In genomic region chr1:172300247-172300646, GRCm38 (mm10) we compare ENCODE assay signal across 12 mouse cellular contexts. TPM values are rescaled to one million over a fixed set of nuclear protein-coding genes. Genes with fewer than 3 reads are reported as not detected.
DNase-seq lines count a peak whose midpoint lies in the region; ATAC-seq and TF ChIP-seq lines count a peak whose summit lies in the region.
"Had no signal": no experiment of that assay in that cellular context is flagged by ENCODE, and none has a peak within 500 bp of the region (broad histone marks: within the 10 kb centered on the region; RNA-seq: fewer than 3 reads in every experiment).

No protein-coding gene starts in this region.

- 0 out of 2 replicates have a peak, but pooled peaks cover 4% of the 10 kb centered on the region for H3K4me1 ChIP-seq in midbrain, postnatal 0 days (ENCODE audit: insufficient read depth, low read length)
- H3K4me1 ChIP-seq in midbrain, embryonic 15.5 days, result peaks cover 14% of the 10 kb centered on the region
- peaks cover 56 to 66% of the 10 kb centered on the region in 2 experiments for H3K4me1 ChIP-seq in heart, embryonic 14.5 days (ENCODE audit: control insufficient read depth in 2 of 2, insufficient read depth in 2 of 2, low read length in 2 of 2)

- H3K4me3 ChIP-seq in midbrain, postnatal 0 days (ENCODE audit: low read depth, low read length), result no peak overlapping the region
- no peak overlapping the region for H3K4me3 ChIP-seq in midbrain, embryonic 15.5 days
- H3K4me3 ChIP-seq in heart, embryonic 14.5 days (ENCODE audit: control insufficient read depth in 1 of 2, insufficient read depth in 1 of 2, low read depth in 1 of 2, low read length in 2 of 2), result no peak overlapping the region
- H3K4me3 ChIP-seq: neural tube, embryonic 12.5 days had no signal

- H3K27ac ChIP-seq in midbrain, postnatal 0 days (ENCODE audit: low read depth, low read length), result peak overlapping the region; percentile 32; the same call in 1 of the 2 replicates
- H3K27ac ChIP-seq in midbrain, embryonic 15.5 days, result no peak overlapping the region
- peak overlapping the region; percentile 34 to 67 for H3K27ac ChIP-seq in heart, embryonic 14.5 days (replicated peaks in 1 of 2; ENCODE audit: control insufficient read depth in 1 of 2, insufficient read depth in 1 of 2, low read depth in 2 of 2, low read length in 2 of 2)
- H3K27ac ChIP-seq: neural tube, embryonic 12.5 days had no signal

- no peak overlapping the region for H3K9ac ChIP-seq in midbrain, postnatal 0 days (replicated peaks; ENCODE audit: low read length, poor library complexity, severe bottlenecking)
- no peak overlapping the region for H3K9ac ChIP-seq in midbrain, embryonic 15.5 days
- H3K9ac ChIP-seq in heart, embryonic 14.5 days (ENCODE audit: low read length), result peak overlapping the region; percentile 18; the same call in 1 of the 2 replicates
- H3K9ac ChIP-seq: liver, postnatal 0 days; neural tube, embryonic 12.5 days had no signal

- WGBS in midbrain, postnatal 0 days, result 61% methylated on average over 5 of the region's 5 CpGs
- WGBS in midbrain, embryonic 15.5 days, result 62% methylated on average over 5 of the region's 5 CpGs
- 35% methylated on average over 5 of the region's 5 CpGs for WGBS in heart, embryonic 14.5 days

- peak; percentile 96 for DNase-seq in heart, adult 11 months
- no peak for DNase-seq in heart, postnatal 25 days (ENCODE audit: low spot score)
- no peak for DNase-seq in midbrain, postnatal 0 days (ENCODE audit: low spot score)
- DNase-seq in neural tube, embryonic 10.5 days (ENCODE audit: extremely low spot score, low spot score), result no peak
- DNase-seq in embryo, embryonic 9.5 days (ENCODE audit: extremely low spot score), result no peak
- DNase-seq in left cerebral cortex, postnatal 36 days (ENCODE audit: low spot score in 2 of 2), result no peak
- DNase-seq: embryo, embryonic 11 days; liver, postnatal 0 days had no signal

- H3K4me2 ChIP-seq in midbrain, postnatal 0 days (ENCODE audit: low read depth, low read length, poor library complexity, severe bottlenecking), result no peak overlapping the region
- no peak overlapping the region for H3K4me2 ChIP-seq in midbrain, embryonic 15.5 days
- H3K4me2 ChIP-seq in heart, embryonic 14.5 days (ENCODE audit: low read length), result no peak overlapping the region
- H3K4me2 ChIP-seq: neural tube, embryonic 12.5 days had no signal

- H3K27me3 ChIP-seq in midbrain, postnatal 0 days (ENCODE audit: insufficient read depth, low read length), result no peaks in the 10 kb centered on the region
- H3K27me3 ChIP-seq in midbrain, embryonic 15.5 days (replicated peaks), result no peaks in the 10 kb centered on the region
- no peaks in the 10 kb centered on the region for H3K27me3 ChIP-seq in heart, embryonic 14.5 days (ENCODE audit: control insufficient read depth, insufficient read depth, low read length)
- H3K27me3 ChIP-seq: neural tube, embryonic 12.5 days had no signal

- TF ChIP-seq CTCF in midbrain, postnatal 0 days (IDR thresholded peaks at IDR 0.05), result no peak

- intact Hi-C loops in heart, postnatal 25 days (cut with DNase I), result no loop called here
- intact Hi-C loops in left cerebral cortex, postnatal 36 days (cut with DNase I), result no loop called here

- no peak for ATAC-seq in midbrain, postnatal 0 days (ENCODE audit: low FRiP score)
- ATAC-seq in midbrain, embryonic 15.5 days (replicated peaks), result no peak
- no peak for ATAC-seq in heart, embryonic 14.5 days (ENCODE audit: insufficient number of reproducible peaks, insufficient read depth, low FRiP score, low read depth)
- ATAC-seq: liver, postnatal 0 days had no signal

- no peaks in the 10 kb centered on the region for H3K9me3 ChIP-seq in midbrain, postnatal 0 days (ENCODE audit: low read length)
- H3K9me3 ChIP-seq in midbrain, embryonic 15.5 days, result no peaks in the 10 kb centered on the region
- H3K9me3 ChIP-seq in heart, embryonic 14.5 days (ENCODE audit: control insufficient read depth, low read length), result no peaks in the 10 kb centered on the region
- H3K9me3 ChIP-seq: neural tube, embryonic 12.5 days had no signal

- H3K36me3 ChIP-seq in midbrain, postnatal 0 days (ENCODE audit: insufficient read depth, low read length), result no peaks in the 10 kb centered on the region
- no peaks in the 10 kb centered on the region for H3K36me3 ChIP-seq in midbrain, embryonic 15.5 days (replicated peaks)
- no peaks in the 10 kb centered on the region for H3K36me3 ChIP-seq in heart, embryonic 14.5 days (ENCODE audit: control insufficient read depth, insufficient read depth, low read length)
- H3K36me3 ChIP-seq: neural tube, embryonic 12.5 days had no signal

RNA-seq across cellular contexts. Expression of gene Atp1a2, which starts 2.4 kb away (rescaled TPM):
- 100 to 1,000 TPM; 600 to 610 TPM for total RNA-seq in heart, postnatal 25 days (2021)
- total RNA-seq in midbrain, postnatal 0 days (2014; rRNA removed), result 398 and 409 TPM in 2 replicates
- polyA plus RNA-seq in midbrain, postnatal 0 days (2015; fragmentation: Nextera tagmentation; extraction: Ambion mirVana), result 94.4 and 100 TPM in 2 replicates
- polyA plus RNA-seq in midbrain, embryonic 15.5 days (2015; fragmentation: Nextera tagmentation; extraction: Ambion mirVana), result 56.5 and 63.1 TPM in 2 replicates
- polyA plus RNA-seq in heart, embryonic 14.5 days (2014; fragmentation: Nextera tagmentation; extraction: Ambion mirVana), result 5.3 and 7.3 TPM in 2 replicates
- total RNA-seq in left cerebral cortex, postnatal 36 days (2021), result 100 to 1,000 TPM; 590 to 654 TPM

RNA-seq across cellular contexts. Expression of gene Kcnj9, which starts 28.9 kb away (rescaled TPM):
- total RNA-seq in heart, postnatal 25 days (2021), result under 1 TPM in 1 of 2 experiments, not detected in 1; 0.06 TPM
- total RNA-seq in midbrain, postnatal 0 days (2014; rRNA removed), result 13.9 and 14.1 TPM in 2 replicates
- polyA plus RNA-seq in midbrain, postnatal 0 days (2015; fragmentation: Nextera tagmentation; extraction: Ambion mirVana), result 5.8 and 6.7 TPM in 2 replicates
- 5.6 and 5.9 TPM in 2 replicates for polyA plus RNA-seq in midbrain, embryonic 15.5 days (2015; fragmentation: Nextera tagmentation; extraction: Ambion mirVana)
- polyA plus RNA-seq in heart, embryonic 14.5 days (2014; fragmentation: Nextera tagmentation; extraction: Ambion mirVana), result not detected in 2 replicates
- total RNA-seq in left cerebral cortex, postnatal 36 days (2021), result 100 to 1,000 TPM; 134 to 136 TPM

RNA-seq across cellular contexts. Expression of gene Igsf8, which starts 38.8 kb away (rescaled TPM):
- 10 to 100 TPM in 1 of 2 experiments, 1 to 10 TPM in 1; 9.3 to 15.2 TPM for total RNA-seq in heart, postnatal 25 days (2021)
- total RNA-seq in midbrain, postnatal 0 days (2014; rRNA removed), result 114 and 115 TPM in 2 replicates
- polyA plus RNA-seq in midbrain, postnatal 0 days (2015; fragmentation: Nextera tagmentation; extraction: Ambion mirVana), result 79.6 and 88.8 TPM in 2 replicates
- 66.2 and 77.2 TPM in 2 replicates for polyA plus RNA-seq in midbrain, embryonic 15.5 days (2015; fragmentation: Nextera tagmentation; extraction: Ambion mirVana)
- polyA plus RNA-seq in heart, embryonic 14.5 days (2014; fragmentation: Nextera tagmentation; extraction: Ambion mirVana), result 20.7 and 24.7 TPM in 2 replicates
- 100 to 1,000 TPM; 253 to 300 TPM for total RNA-seq in left cerebral cortex, postnatal 36 days (2021)

RNA-seq across cellular contexts. Expression of gene Kcnj10, which starts 40.8 kb away (rescaled TPM):
- under 1 TPM; 0.10 to 0.14 TPM for total RNA-seq in heart, postnatal 25 days (2021)
- total RNA-seq in midbrain, postnatal 0 days (2014; rRNA removed), result 6.1 and 6.6 TPM in 2 replicates
- 3.6 and 3.9 TPM in 2 replicates for polyA plus RNA-seq in midbrain, postnatal 0 days (2015; fragmentation: Nextera tagmentation; extraction: Ambion mirVana)
- 1.8 TPM in 2 replicates for polyA plus RNA-seq in midbrain, embryonic 15.5 days (2015; fragmentation: Nextera tagmentation; extraction: Ambion mirVana)
- polyA plus RNA-seq in heart, embryonic 14.5 days (2014; fragmentation: Nextera tagmentation; extraction: Ambion mirVana), result not detected in 2 replicates
- total RNA-seq in left cerebral cortex, postnatal 36 days (2021), result 10 to 100 TPM; 86.8 to 97.1 TPM

RNA-seq across cellular contexts. Expression of gene Atp1a4, which starts 42.0 kb away (rescaled TPM):
- total RNA-seq in heart, postnatal 25 days (2021), result not detected
- total RNA-seq in midbrain, postnatal 0 days (2014; rRNA removed), result 0.05 and 0.14 TPM in 2 replicates
- 0.05 TPM in 1 of 2 replicates, not detected in the other for polyA plus RNA-seq in midbrain, postnatal 0 days (2015; fragmentation: Nextera tagmentation; extraction: Ambion mirVana)
- polyA plus RNA-seq in midbrain, embryonic 15.5 days (2015; fragmentation: Nextera tagmentation; extraction: Ambion mirVana), result 0.05 TPM in 1 of 2 replicates, not detected in the other
- polyA plus RNA-seq in heart, embryonic 14.5 days (2014; fragmentation: Nextera tagmentation; extraction: Ambion mirVana), result 0.23 and 0.26 TPM in 2 replicates
- not detected for total RNA-seq in left cerebral cortex, postnatal 36 days (2021)
- polyA plus RNA-seq: frontal cortex, adult 2 months; neural tube, embryonic 12.5 days had no signal

Comparison
In these comparisons a context has a peak if more than half of its experiments do, and no peak if none do; other contexts are left out.
1. RNA of gene Kcnj9, which starts 28.9 kb away (total RNA-seq): 134 to 136 TPM in left cerebral cortex, postnatal 36 days and 13.9 to 14.1 TPM in midbrain, postnatal 0 days; 0.06 TPM in heart, postnatal 25 days; every median in the first group is over 10 times any median in the second.